Mouse (Mus musculus): ENCODE measurements around the gene Gm10142. TPM values are rescaled to one million over a fixed set of nuclear protein-coding genes. Genes with fewer than 3 reads are reported as not detected.
"Not testable (repeated sequence)": the region's sequence is repeated elsewhere in the genome, so short reads cannot be mapped to it uniquely, and the experiment has no call there.

Gene Gm10142
- polyA plus RNA-seq, 1 experiment: not detected

DNA sequence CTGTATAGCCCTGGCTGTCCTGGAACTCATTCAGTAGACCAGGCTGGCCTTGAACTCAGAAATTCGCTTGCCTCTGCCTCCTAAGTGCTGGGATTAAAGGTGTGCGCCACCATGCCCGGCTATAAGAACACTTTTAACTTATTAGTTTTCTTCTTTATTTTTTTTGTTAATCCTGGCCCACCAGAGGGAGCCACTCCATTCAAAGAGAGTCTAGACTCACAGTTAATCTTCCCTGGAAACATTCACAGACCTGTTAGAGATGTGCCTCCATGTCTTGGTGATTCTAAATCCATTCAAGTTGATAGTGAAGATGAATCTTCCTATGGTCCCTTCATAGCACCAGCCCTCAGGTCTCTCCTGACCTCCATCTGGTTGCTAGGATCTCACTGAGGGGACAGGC is 5.8 kb upstream of the Gm10142 start:
- H3K27me3 ChIP-seq (replicated peaks; ENCODE audit: control insufficient read depth, insufficient read depth, low read length): no peaks in the 10 kb centered on the region
- no peak overlapping the region for H3K4me3 ChIP-seq (ENCODE audit: insufficient read depth, low read depth, low read length)
- WGBS: 79% methylated on average over 3 of the region's 3 CpGs
- DNase-seq: no peak
- TF ChIP-seq POLR2A (IDR thresholded peaks at IDR 0.05; ENCODE audit: low read depth, low read length): no peak
- TF ChIP-seq CTCF (conservative IDR thresholded peaks at IDR 0.05; ENCODE audit: insufficient read depth, insufficient read length, low read depth, low read length): no peak
- H3K4me1 ChIP-seq (ENCODE audit: control insufficient read depth, insufficient read depth, low read length): no peaks in the 10 kb centered on the region
- H3K27ac ChIP-seq (ENCODE audit: insufficient read depth, low read depth, low read length): no peak overlapping the region
- no peaks in the 10 kb centered on the region for H3K36me3 ChIP-seq (ENCODE audit: control insufficient read depth, insufficient read depth, low read length)

- not testable (repeated sequence) for H3K4me1 ChIP-seq (ENCODE audit: control insufficient read depth, insufficient read depth, low read length); H3K27me3 ChIP-seq (replicated peaks; ENCODE audit: control insufficient read depth, insufficient read depth, low read length); H3K36me3 ChIP-seq (ENCODE audit: control insufficient read depth, insufficient read depth, low read length); H3K27ac ChIP-seq (ENCODE audit: insufficient read depth, low read depth, low read length); DNase-seq; H3K4me3 ChIP-seq (ENCODE audit: insufficient read depth, low read depth, low read length)
These were observed 4.5 kb upstream of the Gm10142 start, which contains the start of gene Gm10024 for GRCm38 (mm10) chr10:77711157-77711556. Gene Gm10024 (plus strand): TSS chr10:77711457.

GRCm38 (mm10) chr10:77713734-77714133 is 1.9 kb upstream of the Gm10142 start:
- WGBS: 61% methylated on average over 4 of the region's 4 CpGs

DNA sequence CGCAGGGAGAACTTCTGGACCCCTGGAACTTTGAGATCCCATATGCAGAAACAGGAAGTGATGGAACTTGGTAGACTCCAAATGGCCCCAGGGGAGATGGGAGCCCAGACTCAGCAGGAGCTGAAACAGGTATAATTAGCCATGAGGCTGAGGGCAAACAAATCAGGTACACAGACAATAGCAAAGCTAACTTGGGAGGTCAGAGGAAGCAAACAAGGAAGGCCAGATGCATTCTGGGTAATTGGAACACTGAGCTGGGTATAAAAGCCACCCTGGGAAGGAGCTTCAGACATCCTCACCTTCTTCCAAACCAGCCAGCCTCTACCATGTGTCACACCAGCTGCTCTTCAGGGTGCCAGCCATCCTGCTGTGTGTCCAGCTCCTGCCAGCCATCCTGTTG is 4.7 kb downstream of the Gm10142 start, which contains the start of gene Krtap12-1:
Gene Krtap12-1 (plus strand): TSS at position 301 of the 400 bp plus-strand sequence.
- DNase-seq; H3K36me3 ChIP-seq (ENCODE audit: control insufficient read depth, insufficient read depth, low read length); H3K4me3 ChIP-seq (ENCODE audit: insufficient read depth, low read depth, low read length); H3K4me1 ChIP-seq (ENCODE audit: control insufficient read depth, insufficient read depth, low read length); H3K27ac ChIP-seq (ENCODE audit: insufficient read depth, low read depth, low read length); H3K27me3 ChIP-seq (replicated peaks; ENCODE audit: control insufficient read depth, insufficient read depth, low read length): not testable (repeated sequence)
- 95% methylated on average over 1 of the region's 1 CpGs for WGBS

More at GRCm38 (mm10) chr10:77713734-77714133, 1.9 kb upstream of the Gm10142 start:
- no peak for DNase-seq
- no peak overlapping the region for H3K27ac ChIP-seq (ENCODE audit: insufficient read depth, low read depth, low read length)
- H3K27me3 ChIP-seq (replicated peaks; ENCODE audit: control insufficient read depth, insufficient read depth, low read length): no peaks in the 10 kb centered on the region
- TF ChIP-seq CTCF (conservative IDR thresholded peaks at IDR 0.05; ENCODE audit: insufficient read depth, insufficient read length, low read depth, low read length) (no peak), POLR2A (IDR thresholded peaks at IDR 0.05; ENCODE audit: low read depth, low read length) (no peak)
- H3K4me3 ChIP-seq (ENCODE audit: insufficient read depth, low read depth, low read length): no peak overlapping the region
- H3K36me3 ChIP-seq (ENCODE audit: control insufficient read depth, insufficient read depth, low read length): no peaks in the 10 kb centered on the region
- no peaks in the 10 kb centered on the region for H3K4me1 ChIP-seq (ENCODE audit: control insufficient read depth, insufficient read depth, low read length)

DNA sequence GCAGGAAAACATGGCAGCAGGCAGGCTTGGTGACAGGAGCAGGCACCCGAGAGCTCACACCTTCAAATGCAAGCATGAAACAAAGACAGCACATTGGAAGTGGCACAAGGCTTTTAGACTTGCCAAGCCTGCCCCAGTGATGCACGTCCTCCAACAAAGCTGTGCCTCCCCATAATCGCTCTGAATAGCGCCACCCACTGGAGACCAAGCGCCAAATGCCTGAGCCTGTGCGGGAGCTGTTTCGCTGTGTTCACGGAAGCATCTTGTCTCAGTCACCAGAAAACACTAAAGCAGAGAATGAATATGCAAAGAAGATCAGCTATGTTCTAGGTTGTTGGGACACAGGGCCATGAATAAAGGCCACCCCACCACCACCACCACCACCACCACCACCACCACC is 9.2 kb downstream of the Gm10142 start:
- H3K4me3 ChIP-seq (ENCODE audit: insufficient read depth, low read depth, low read length): no peak overlapping the region
- DNase-seq: no peak
- no peaks in the 10 kb centered on the region for H3K27me3 ChIP-seq (replicated peaks; ENCODE audit: control insufficient read depth, insufficient read depth, low read length)
- WGBS: 74% methylated on average over 8 of the region's 8 CpGs
- 0 out of 2 replicates have a peak, but pooled peaks have one; percentile 3 for TF ChIP-seq CTCF (conservative IDR thresholded peaks at IDR 0.05; ENCODE audit: insufficient read depth, insufficient read length, low read depth, low read length)
- no peak for TF ChIP-seq POLR2A (IDR thresholded peaks at IDR 0.05; ENCODE audit: low read depth, low read length)
- H3K36me3 ChIP-seq (ENCODE audit: control insufficient read depth, insufficient read depth, low read length): no peaks in the 10 kb centered on the region
- no peaks in the 10 kb centered on the region for H3K4me1 ChIP-seq (ENCODE audit: control insufficient read depth, insufficient read depth, low read length)
- no peak overlapping the region for H3K27ac ChIP-seq (ENCODE audit: insufficient read depth, low read depth, low read length)

DNA sequence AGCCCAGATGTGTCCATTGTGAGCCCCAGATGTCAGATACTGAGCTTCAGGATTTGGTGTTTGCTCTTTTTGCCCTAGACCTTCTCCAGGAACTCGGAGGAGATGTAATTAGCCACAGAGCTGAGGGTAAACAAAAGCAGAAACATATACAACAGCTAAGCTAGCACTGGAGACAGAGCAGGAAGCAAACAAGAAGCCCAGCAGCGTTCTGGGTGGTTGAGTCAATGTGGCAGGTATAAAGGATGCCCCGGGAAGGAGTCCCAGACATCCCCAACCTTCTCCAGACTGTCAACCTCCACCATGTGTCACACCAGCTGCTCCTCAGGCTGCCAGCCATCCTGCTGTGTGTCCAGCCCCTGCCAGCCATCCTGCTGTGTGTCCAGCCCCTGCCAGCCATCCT is 10.6 kb downstream of the Gm10142 start, which contains the start of gene Gm10100:
Gene Gm10100 (plus strand): TSS at position 301 of the 400 bp plus-strand sequence.
- DNase-seq: no peak
- TF ChIP-seq CTCF (conservative IDR thresholded peaks at IDR 0.05; ENCODE audit: insufficient read depth, insufficient read length, low read depth, low read length): no peak
- no peak for TF ChIP-seq POLR2A (IDR thresholded peaks at IDR 0.05; ENCODE audit: low read depth, low read length)
- 36% methylated on average over 3 of the region's 3 CpGs for WGBS
- Histone ChIP-seq H3K27ac (ENCODE audit: insufficient read depth, low read depth, low read length) (no peak within 1 kb of the TSS), H3K36me3 (ENCODE audit: control insufficient read depth, insufficient read depth, low read length) (no peaks in the 10 kb centered on the region), H3K4me3 (ENCODE audit: insufficient read depth, low read depth, low read length) (no peak within 1 kb of the TSS), H3K4me1 (ENCODE audit: control insufficient read depth, insufficient read depth, low read length) (no peaks in the 10 kb centered on the region), H3K27me3 (replicated peaks; ENCODE audit: control insufficient read depth, insufficient read depth, low read length) (no peaks in the 10 kb centered on the region)

- no peak overlapping the region for H3K4me3 ChIP-seq (ENCODE audit: insufficient read depth, low read depth, low read length)
- H3K27me3 ChIP-seq (replicated peaks; ENCODE audit: control insufficient read depth, insufficient read depth, low read length): no peaks in the 10 kb centered on the region
- no peaks in the 10 kb centered on the region for H3K4me1 ChIP-seq (ENCODE audit: control insufficient read depth, insufficient read depth, low read length)
- WGBS: 66% methylated on average over 4 of the region's 4 CpGs
- DNase-seq: no peak
- no peaks in the 10 kb centered on the region for H3K36me3 ChIP-seq (ENCODE audit: control insufficient read depth, insufficient read depth, low read length)
- H3K27ac ChIP-seq (ENCODE audit: insufficient read depth, low read depth, low read length): no peak overlapping the region
- TF ChIP-seq CTCF (conservative IDR thresholded peaks at IDR 0.05; ENCODE audit: insufficient read depth, insufficient read length, low read depth, low read length): 0 out of 2 replicates have a peak, but pooled peaks have one; percentile 17
- no peak for TF ChIP-seq POLR2A (IDR thresholded peaks at IDR 0.05; ENCODE audit: low read depth, low read length)
These were observed 12.7 kb downstream of the Gm10142 start for GRCm38 (mm10) chr10:77728280-77728679.

DNA sequence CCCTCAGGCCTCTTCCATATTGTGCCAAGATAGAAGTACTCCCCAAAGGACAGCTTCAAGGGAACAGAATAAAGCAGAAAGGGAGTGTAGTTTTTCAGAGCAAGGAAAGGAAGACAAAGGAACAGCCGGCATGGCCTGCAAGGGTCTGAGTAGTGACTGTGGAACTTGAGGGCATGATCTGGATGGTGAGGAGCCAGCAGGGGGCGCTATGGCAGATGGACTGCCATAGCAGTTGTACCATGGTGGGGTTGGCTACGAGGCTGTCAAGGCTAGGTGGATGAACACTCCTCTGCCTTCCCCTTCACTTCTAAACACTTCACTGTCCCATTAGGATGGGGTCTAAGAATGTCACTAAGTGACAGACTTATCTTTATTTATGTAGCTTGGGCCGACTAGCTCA is 13.6 kb downstream of the Gm10142 start:
- peak; percentile 4 for DNase-seq
- no peak overlapping the region for H3K27ac ChIP-seq (ENCODE audit: insufficient read depth, low read depth, low read length)
- H3K4me1 ChIP-seq (ENCODE audit: control insufficient read depth, insufficient read depth, low read length): no peaks in the 10 kb centered on the region
- TF ChIP-seq CTCF (conservative IDR thresholded peaks at IDR 0.05; ENCODE audit: insufficient read depth, insufficient read length, low read depth, low read length): peak; percentile 44
- TF ChIP-seq POLR2A (IDR thresholded peaks at IDR 0.05; ENCODE audit: low read depth, low read length): no peak
- H3K27me3 ChIP-seq (replicated peaks; ENCODE audit: control insufficient read depth, insufficient read depth, low read length): no peaks in the 10 kb centered on the region
- no peaks in the 10 kb centered on the region for H3K36me3 ChIP-seq (ENCODE audit: control insufficient read depth, insufficient read depth, low read length)
- WGBS: 52% methylated on average over 4 of the region's 4 CpGs
- no peak overlapping the region for H3K4me3 ChIP-seq (ENCODE audit: insufficient read depth, low read depth, low read length)
